Mouse (Mus musculus) cerebellum, adult 2 months (tissue): ENCODE results near the gene Mgarp.

Experiments
- CTCF ChIP-seq: fragments of 200-500 bp; IDR thresholded peaks from 2 replicates; pipeline ENCODE4 v1.5.1; 2011; ENCODE audit warnings: low read depth, mild to moderate bottlenecking, control low read depth, low read length, moderate library complexity, borderline replicate concordance; ENCODE audit not compliant: insufficient read depth
- POLR2A ChIP-seq: fragments of 200-500 bp; IDR thresholded peaks from 2 replicates; pipeline ENCODE4 v1.6.1; 2011; ENCODE audit warnings: low read length, control low read depth, borderline replicate concordance; ENCODE audit not compliant: insufficient read depth

- TF ChIP-seq CTCF (no peak), POLR2A (no peak)
Observed at GRCm38 (mm10) chr3:51378665-51378946, 17.9 kb downstream of the Mgarp start.
